In genomic region chr11:99243820-99244374, GRCm38 (mm10) we compare ENCODE assay signal across 1 mouse cellular context.
TF ChIP-seq lines count a peak whose summit lies in the region.

TSS of gene Krt222 (minus strand) at chr11:99244085.

TF ChIP-seq in CH12.LX, 34 proteins besides CTCF, POLR2A, EP300 and RAD21 (continued from another document):
- no peak for TF ChIP-seq E2F4 (IDR thresholded peaks at IDR 0.05; ENCODE audit: insufficient replicate concordance, low read depth, low read length)
